Mouse (Mus musculus) liver, embryonic 14.5 days (tissue): ENCODE data around the gene Tubb1. TPM values are rescaled to one million over a fixed set of nuclear protein-coding genes. Genes with fewer than 3 reads are reported as not detected.

Source experiments
- ATAC-seq: fragments of 200-750 bp; cut with Nextera tagmentation; 2 replicates; pipeline ENCODE4 v1.8.0; 2017; ENCODE audit warnings: moderate number of reproducible peaks, mild to moderate bottlenecking, moderate library complexity; ENCODE audit not compliant: insufficient read depth
- DNase-seq, 3 experiments: peaks; one replicate each; pipeline ENCODE4 v3.0.0-alpha.2; 2012 to 2013; ENCODE audit warnings: low read depth in 3 of 3, low spot score in 3 of 3
- H3K27ac ChIP-seq: fragments of 300-500 bp; sonication (generic); 2 replicates; pipeline ENCODE4 v1.5.1; 2014; ENCODE audit warnings: moderate library complexity, mild to moderate bottlenecking, control low read depth, inconsistent platforms
- H3K27me3 ChIP-seq: fragments of 300-500 bp; sonication (generic); 2 replicates; pipeline ENCODE4 v1.6.1; 2014; ENCODE audit warnings: mild to moderate bottlenecking, low read length, moderate library complexity; ENCODE audit not compliant: control insufficient read depth, insufficient read depth
- H3K36me3 ChIP-seq: fragments of 300-500 bp; sonication (generic); replicated peaks from 2 replicates; pipeline ENCODE4 v1.6.1; 2014; ENCODE audit warnings: low read depth; ENCODE audit not compliant: control insufficient read depth, insufficient read depth
- H3K4me1 ChIP-seq, 2 experiments: fragments of 200-500 bp in 1 of 2; fragments of 300-500 bp in 1 of 2; sonication (generic) in 1 of 2; replicated peaks; 2 replicates each; pipeline ENCODE4 v1.6.1; 2012 to 2014; ENCODE audit warnings: antibody characterized with exemption in 1 of 2, inconsistent platforms in 1 of 2, low read length in 1 of 2; ENCODE audit not compliant: control insufficient read depth in 2 of 2, insufficient read depth in 2 of 2
- H3K4me2 ChIP-seq: fragments of 300-500 bp; sonication (generic); 2 replicates; pipeline ENCODE4 v1.6.1; 2014; ENCODE audit warnings: low read depth, mild to moderate bottlenecking, control low read depth, moderate library complexity
- H3K4me3 ChIP-seq, 2 experiments: fragments of 200-500 bp in 1 of 2; fragments of 300-500 bp in 1 of 2; sonication (generic) in 1 of 2; 2 replicates each; pipeline ENCODE4 v1.5.1; 2012 to 2014; ENCODE audit warnings: low read depth in 2 of 2, low read length in 2 of 2, mild to moderate bottlenecking in 2 of 2, control low read depth in 1 of 2, inconsistent platforms in 1 of 2, moderate library complexity in 1 of 2; ENCODE audit not compliant: insufficient read depth in 1 of 2
- H3K9ac ChIP-seq: fragments of 300-500 bp; sonication (generic); replicated peaks from 2 replicates; pipeline ENCODE4 v1.6.1; 2014; ENCODE audit warnings: mild to moderate bottlenecking, control low read depth, moderate library complexity
- H3K9me3 ChIP-seq: fragments of 300-500 bp; sonication (generic); 2 replicates; pipeline ENCODE4 v1.6.1; 2016; ENCODE audit warnings: low read length, mixed read lengths; ENCODE audit not compliant: control insufficient read depth
- CTCF ChIP-seq: IDR thresholded peaks from 2 replicates; pipeline ENCODE4 v1.5.1; 2016; ENCODE audit warnings: antibody characterized with exemption, low read depth, control low read depth
- EP300 ChIP-seq: IDR thresholded peaks from 2 replicates; pipeline ENCODE4 v1.6.1; 2016; ENCODE audit warnings: antibody characterized with exemption, low read depth
- WGBS: fragments of 180-500 bp; shearing (Covaris S2); extraction: QIAGEN DNeasy Blood & Tissue Kit; methylation state at CpG from one replicate; pipeline ENCODE4 v1.1.7; 2014; ENCODE audit not compliant: insufficient replicate concordance; 5-methylcytosine and 5-hydroxymethylcytosine counted together
- polyA plus RNA-seq, 2 experiments: library from polyadenylated mRNA; depleted of rRNA in 1 of 2; stranded (reverse) in 1 of 2; unstranded in 1 of 2; fragments of >200 nt; fragmentation: Nextera tagmentation in 1 of 2; extraction: Ambion mirVana in 1 of 2; gene quantifications; 2 replicates each; pipeline versions ENCODE4 v1.2.1 to v1.2.3; 2012 to 2014

Gene Tubb1
- polyA plus RNA-seq, 2 experiments, result 24.3 to 24.9 TPM

DNA sequence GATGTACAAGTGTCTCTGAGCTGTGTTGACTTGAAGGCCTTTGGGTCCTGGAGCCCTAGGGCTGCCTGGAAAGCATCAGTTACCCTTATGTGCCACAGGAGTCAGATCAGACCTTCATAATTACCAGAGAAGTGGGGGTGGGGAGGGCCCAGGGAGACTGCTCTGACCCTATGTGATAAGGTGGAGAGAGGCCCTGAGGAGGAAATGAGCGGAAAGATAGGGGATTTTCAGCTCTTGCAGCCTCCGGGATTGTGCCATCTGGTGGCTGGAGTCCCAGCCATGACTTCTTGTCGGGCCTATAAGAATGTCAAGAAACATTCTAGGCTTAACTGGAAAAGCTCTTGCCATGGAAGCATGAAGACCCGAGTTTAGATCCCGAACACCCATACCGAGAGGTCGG, 3.2 kb downstream of the Tubb1 start:
- H3K27ac ChIP-seq, result peak overlapping the region; percentile 89
- ATAC-seq (peak; percentile 95), DNase-seq (peak; percentile 93 to 94 (median 93))
- peak; percentile 93 for TF ChIP-seq EP300
- peak; percentile 92 for TF ChIP-seq CTCF
- H3K4me1 ChIP-seq, result peaks cover 39 to 42% of the 10 kb centered on the region in 2 experiments
- peak overlapping the region; percentile 7 to 12; a peak in 3 of 4 replicates for H3K4me3 ChIP-seq
- peak overlapping the region; percentile 61 for H3K4me2 ChIP-seq
- peak overlapping the region; percentile 52 for H3K9ac ChIP-seq
- H3K27me3 ChIP-seq, result no peaks in the 10 kb centered on the region
- 22% methylated on average over 7 of the region's 7 CpGs for WGBS
- H3K36me3 ChIP-seq, result no peaks in the 10 kb centered on the region
- no peaks in the 10 kb centered on the region for H3K9me3 ChIP-seq

DNA sequence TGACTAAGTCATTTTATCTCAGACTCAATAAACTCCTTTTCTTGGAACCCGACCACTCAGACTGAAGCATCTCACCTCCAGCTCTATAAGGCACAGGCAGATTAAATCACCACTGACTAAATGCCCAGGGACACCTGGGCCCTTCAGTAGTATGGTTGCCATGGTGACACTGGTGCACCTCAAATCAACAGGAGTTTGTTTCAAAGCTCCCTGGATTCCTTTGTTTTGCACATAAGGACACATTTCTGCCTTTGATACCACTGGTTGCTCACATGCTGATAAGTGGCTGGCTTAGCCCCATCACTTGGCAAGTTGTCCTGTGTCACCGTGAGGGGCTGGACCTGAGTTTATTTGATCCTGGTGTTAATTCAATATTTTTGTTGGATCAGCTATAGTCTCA, 8.9 kb downstream of the Tubb1 start:
- Histone ChIP-seq H3K4me3 (no peak overlapping the region), H3K9ac (no peak overlapping the region), H3K9me3 (no peaks in the 10 kb centered on the region), H3K4me2 (no peak overlapping the region), H3K27me3 (no peaks in the 10 kb centered on the region), H3K4me1 (peaks cover 9% of the 10 kb centered on the region in 2 experiments), H3K36me3 (peaks cover 19% of the 10 kb centered on the region), H3K27ac (no peak overlapping the region)
- ATAC-seq (no peak), DNase-seq (no peak)
- 63% methylated on average over 2 of the region's 2 CpGs for WGBS
- TF ChIP-seq EP300, result no peak
- no peak for TF ChIP-seq CTCF

DNA sequence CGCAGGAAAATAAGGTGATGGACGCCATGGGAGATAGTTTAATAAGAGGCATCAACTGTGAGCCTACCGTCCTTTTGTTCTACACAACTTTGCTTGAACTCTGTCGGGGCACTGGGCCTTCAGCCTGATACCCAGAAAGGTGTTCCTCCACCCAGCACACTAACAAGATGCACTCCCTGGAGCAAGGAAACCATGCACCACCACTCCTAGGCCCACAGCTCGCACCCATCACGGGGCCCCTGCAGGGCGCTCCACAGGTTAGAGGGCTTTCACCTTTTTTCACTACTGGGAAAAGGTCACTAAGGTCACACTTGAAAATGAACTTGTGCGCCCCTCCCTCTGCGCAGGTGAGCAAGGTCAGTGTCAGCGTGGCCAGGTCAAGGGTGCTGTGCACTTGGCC, 12.9 kb downstream of the Tubb1 start:
- Histone ChIP-seq H3K4me1 (peaks cover 4 to 5% of the 10 kb centered on the region in 2 experiments; a peak in 2 of 4 replicates), H3K4me3 (peak overlapping the region; percentile 80 to 81), H3K9ac (peak overlapping the region; percentile 90), H3K27me3 (no peaks in the 10 kb centered on the region), H3K27ac (peak overlapping the region; percentile 43), H3K9me3 (no peaks in the 10 kb centered on the region), H3K36me3 (peaks cover 50% of the 10 kb centered on the region), H3K4me2 (peak overlapping the region; percentile 98)
- DNase-seq (no peak), ATAC-seq (peak; percentile 24)
- no peak for TF ChIP-seq EP300
- no peak for TF ChIP-seq CTCF
- 28% methylated on average over 10 of the region's 10 CpGs for WGBS

DNA sequence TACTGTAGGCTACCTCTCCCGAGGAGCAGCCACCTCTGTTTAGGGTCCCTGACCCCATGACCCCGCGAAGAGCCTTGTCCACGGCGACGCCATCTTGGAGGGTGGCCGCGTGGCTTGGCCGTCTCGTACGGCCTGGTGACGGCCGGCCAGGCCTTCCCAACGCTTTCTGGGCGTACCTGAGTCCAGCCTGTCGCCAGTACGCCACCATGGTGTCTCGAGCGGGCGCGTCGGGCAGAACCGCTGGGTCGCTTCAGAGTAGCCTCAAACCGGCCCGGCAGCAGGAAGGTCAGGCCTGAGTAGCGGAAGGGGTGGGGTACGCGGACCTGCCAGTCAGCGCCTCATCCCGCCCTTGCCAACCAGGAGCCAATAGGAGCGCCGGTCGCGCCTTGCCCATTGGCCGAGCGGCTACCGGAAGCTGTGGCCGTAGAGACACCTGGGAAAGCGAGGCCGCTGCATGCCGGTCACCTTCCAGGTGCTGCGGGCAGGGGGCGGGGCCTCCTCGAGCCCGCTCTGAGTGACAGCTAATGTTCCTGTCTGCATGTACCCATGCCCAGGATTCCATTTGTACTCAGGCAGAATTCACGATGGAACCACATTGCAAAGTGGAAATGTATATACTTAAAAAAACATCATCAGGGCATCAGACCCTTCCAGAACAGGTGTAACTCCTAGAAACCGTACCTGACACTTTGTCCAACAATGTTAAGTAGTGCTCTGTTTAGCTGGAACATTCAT, 13.5 kb downstream of the Tubb1 start, which contains the start of gene Atp5e:
Atp5e (minus strand) TSS at position 317 of the 735 bp plus-strand sequence.
- 2% methylated on average over 48 of the region's 48 CpGs for WGBS
- peak within 1 kb of the TSS; percentile 80 to 81 for H3K4me3 ChIP-seq
- H3K9me3 ChIP-seq, result no peaks in the 10 kb centered on the region
- no peaks in the 10 kb centered on the region for H3K27me3 ChIP-seq
- ATAC-seq (peak; percentile 100), DNase-seq (peak; percentile 85)
- H3K9ac ChIP-seq, result peak within 1 kb of the TSS; percentile 90
- H3K27ac ChIP-seq, result peak within 1 kb of the TSS; percentile 43
- TF ChIP-seq EP300 (0 out of 2 replicates have a peak, but pooled peaks have one; percentile 7), CTCF (0 out of 2 replicates have a peak, but pooled peaks have one; percentile 11)
- H3K4me1 ChIP-seq, result peaks cover 4 to 5% of the 10 kb centered on the region in 2 experiments; a peak in 2 of 4 replicates
- H3K4me2 ChIP-seq, result peak within 1 kb of the TSS; percentile 98
- peaks cover 52% of the 10 kb centered on the region for H3K36me3 ChIP-seq

DNA sequence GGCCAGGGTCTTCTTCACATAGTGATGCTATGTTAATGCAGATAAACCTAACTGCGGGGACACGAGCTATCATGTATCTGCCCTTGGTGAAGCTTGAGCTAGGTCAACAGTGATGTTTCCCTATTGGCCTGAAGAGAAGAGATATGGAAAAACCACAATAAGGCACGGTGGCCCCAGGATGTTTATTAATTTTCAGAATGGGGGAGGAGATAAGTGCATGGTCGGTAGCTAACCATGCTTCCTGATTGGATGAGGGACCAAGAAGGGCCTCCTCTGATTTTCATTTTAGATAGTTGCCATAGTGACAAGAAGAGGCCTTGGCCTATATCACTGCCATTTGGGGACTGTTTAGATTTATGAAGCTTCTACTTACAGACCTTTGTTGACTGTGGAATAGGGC, 19.8 kb downstream of the Tubb1 start:
- DNase-seq, result peak; percentile 56 to 73 (median 60)
- Histone ChIP-seq H3K4me1 (peaks cover 27 to 33% of the 10 kb centered on the region in 2 experiments), H3K9ac (no peak overlapping the region), H3K9me3 (no peaks in the 10 kb centered on the region), H3K4me3 (no peak overlapping the region), H3K27me3 (no peaks in the 10 kb centered on the region), H3K27ac (no peak overlapping the region), H3K36me3 (peaks cover 39% of the 10 kb centered on the region), H3K4me2 (peak overlapping the region; percentile 98)
- WGBS, result 17% methylated on average over 4 of the region's 4 CpGs
- TF ChIP-seq EP300 (peak; percentile 53), CTCF (no peak)
- ATAC-seq, result no peak; the same call in 1 of the 2 replicates
